Mouse (Mus musculus): Measurements from ENCODE around the gene Idi1. TPM values are rescaled to one million over a fixed set of nuclear protein-coding genes. Genes with fewer than 3 reads are reported as not detected.
"Not testable (repeated sequence)": the region's sequence is repeated elsewhere in the genome, so short reads cannot be mapped to it uniquely, and the experiment has no call there.

The Idi1 gene
- polyA plus RNA-seq (2015; fragmentation: Nextera tagmentation; extraction: Ambion mirVana) = 38.2 and 49.3 TPM in 2 replicates

DNA sequence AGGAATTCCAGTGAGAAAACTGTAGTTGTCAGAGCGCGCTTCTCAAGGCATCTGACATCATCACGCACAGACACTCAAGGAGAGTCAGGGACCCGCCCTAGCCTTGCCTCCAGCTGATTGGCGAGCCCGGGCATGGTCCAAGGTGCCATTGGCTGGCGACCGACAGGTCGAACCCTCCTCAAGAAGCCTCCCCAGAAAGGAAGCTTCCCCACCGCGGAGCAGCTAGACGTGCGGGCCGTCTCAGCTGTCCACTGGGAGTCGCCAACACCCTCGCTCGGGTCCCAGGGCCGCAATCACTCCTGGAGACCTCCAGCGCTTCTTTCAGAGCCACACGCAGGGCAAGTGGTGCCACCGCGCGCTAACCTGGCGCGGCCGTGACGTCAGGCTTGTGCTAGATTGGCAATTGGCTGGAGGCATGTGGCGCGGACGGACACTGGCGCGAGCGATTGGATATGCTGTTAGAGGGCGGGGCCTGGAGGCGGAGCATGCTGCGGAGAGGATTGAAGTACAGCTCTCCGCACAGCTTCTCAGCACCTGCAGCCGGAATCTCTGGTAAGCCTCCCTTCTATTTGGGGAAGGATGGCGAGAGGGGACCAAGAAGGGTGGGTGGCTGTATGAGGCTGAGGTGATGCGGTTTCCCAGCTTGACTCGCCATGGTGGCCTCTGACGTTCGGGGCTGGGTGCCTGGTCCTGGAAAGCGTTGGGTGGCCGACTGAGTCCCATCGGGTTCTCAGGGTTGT, at the start of gene Idi1:
Idi1 (plus strand) TSS at position 57 of the 740 bp plus-strand sequence.
- H3K4me3 ChIP-seq = peak within 1 kb of the TSS; percentile 74
- peak within 1 kb of the TSS; percentile 73 for H3K9ac ChIP-seq
- peak within 1 kb of the TSS; percentile 78 for H3K4me2 ChIP-seq
- peaks cover 4% of the 10 kb centered on the region for H3K4me1 ChIP-seq (replicated peaks)
- WGBS = under 1% methylated on average over 46 of the region's 46 CpGs
- H3K9me3 ChIP-seq (replicated peaks) = no peaks in the 10 kb centered on the region
- H3K36me3 ChIP-seq = peaks cover 17% of the 10 kb centered on the region; the same call in 1 of the 2 replicates
- peak within 1 kb of the TSS; percentile 90 for H3K27ac ChIP-seq
- peak; percentile 99 for ATAC-seq (replicated peaks; ENCODE audit: insufficient number of reproducible peaks, insufficient read depth, low FRiP score, low read depth)
- H3K27me3 ChIP-seq = no peaks in the 10 kb centered on the region

DNA sequence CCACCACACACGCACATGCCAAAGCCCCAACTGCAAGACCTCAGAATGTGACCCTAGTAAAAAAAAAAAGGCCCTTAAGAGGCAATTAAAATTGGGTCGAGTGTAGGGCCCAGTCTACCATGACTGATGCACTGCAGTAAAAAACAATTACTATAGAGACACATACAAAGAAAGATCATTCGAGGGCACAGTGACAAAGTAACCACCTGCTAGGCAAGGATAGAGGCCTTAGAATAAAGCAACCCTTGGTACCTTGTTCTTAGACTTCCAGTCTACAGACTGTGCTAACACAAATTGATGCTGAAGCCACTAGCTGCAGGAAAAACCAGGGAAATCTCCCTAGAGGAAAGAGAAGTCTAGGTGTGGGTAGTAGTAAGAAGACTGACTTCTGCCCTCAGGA, 46.9 kb upstream of the Idi1 start:
- Histone ChIP-seq H3K4me1 (replicated peaks) (no peaks in the 10 kb centered on the region), H3K27ac (no peak overlapping the region), H3K4me3 (no peak overlapping the region), H3K36me3 (peaks cover 64% of the 10 kb centered on the region), H3K27me3 (no peaks in the 10 kb centered on the region), H3K9ac (no peak overlapping the region), H3K4me2 (no peak overlapping the region), H3K9me3 (replicated peaks) (no peaks in the 10 kb centered on the region)
- no peak for ATAC-seq (replicated peaks; ENCODE audit: insufficient number of reproducible peaks, insufficient read depth, low FRiP score, low read depth)
- 86% methylated on average over 3 of the region's 3 CpGs for WGBS

DNA sequence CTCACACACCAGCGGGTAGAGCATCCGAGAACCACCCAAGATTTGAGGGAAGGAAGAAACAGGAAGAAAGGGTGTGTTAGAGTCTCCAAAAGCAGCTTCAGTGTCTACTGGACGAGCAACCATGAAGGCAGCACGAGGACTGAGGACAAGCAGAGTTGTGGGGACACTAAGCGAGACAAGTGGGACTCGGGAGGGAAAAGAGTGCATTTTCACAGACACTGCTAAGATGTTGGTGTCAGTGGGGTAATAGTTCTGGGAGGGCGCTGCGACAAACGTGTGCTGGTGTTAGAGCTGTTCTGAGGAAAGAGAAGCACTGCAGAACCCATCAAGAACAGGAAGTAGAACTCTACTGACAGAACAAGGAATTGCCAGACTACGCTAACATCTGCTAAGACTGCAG, 46.2 kb upstream of the Idi1 start:
- no peak for ATAC-seq (replicated peaks; ENCODE audit: insufficient number of reproducible peaks, insufficient read depth, low FRiP score, low read depth)
- Histone ChIP-seq H3K4me3 (no peak overlapping the region), H3K4me2 (no peak overlapping the region), H3K4me1 (replicated peaks) (no peaks in the 10 kb centered on the region), H3K27ac (peak overlapping the region; percentile 69), H3K27me3 (no peaks in the 10 kb centered on the region), H3K9me3 (replicated peaks) (no peaks in the 10 kb centered on the region), H3K9ac (no peak overlapping the region), H3K36me3 (peaks cover 62% of the 10 kb centered on the region)
- WGBS = 88% methylated on average over 10 of the region's 10 CpGs

DNA sequence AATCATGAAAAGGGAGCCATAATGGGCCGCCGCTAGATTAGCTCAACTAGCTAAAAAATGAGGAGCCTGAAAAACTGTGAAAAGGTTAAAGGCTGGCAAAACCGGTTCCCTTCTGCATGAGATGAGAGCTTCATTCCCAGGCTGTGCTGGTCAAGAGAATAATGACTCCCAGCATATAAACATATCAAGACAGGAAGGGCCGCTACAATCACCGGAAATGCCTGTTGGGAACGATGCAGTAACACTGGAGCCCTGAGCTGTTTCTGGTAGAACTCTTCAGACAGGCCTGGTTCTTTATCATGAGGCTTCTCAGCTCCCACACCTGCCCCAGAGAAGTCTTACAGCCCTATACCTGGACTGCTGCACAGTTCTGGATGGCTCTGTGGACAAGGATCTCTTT, 45.4 kb upstream of the Idi1 start:
- Histone ChIP-seq H3K27me3 (no peaks in the 10 kb centered on the region), H3K4me2 (no peak overlapping the region), H3K27ac (peak overlapping the region; percentile 69), H3K4me3 (no peak overlapping the region), H3K9ac (no peak overlapping the region), H3K36me3 (peaks cover 54% of the 10 kb centered on the region), H3K4me1 (replicated peaks) (no peaks in the 10 kb centered on the region), H3K9me3 (replicated peaks) (no peaks in the 10 kb centered on the region)
- WGBS = 75% methylated on average over 6 of the region's 6 CpGs
- ATAC-seq (replicated peaks; ENCODE audit: insufficient number of reproducible peaks, insufficient read depth, low FRiP score, low read depth) = peak; percentile 78

DNA sequence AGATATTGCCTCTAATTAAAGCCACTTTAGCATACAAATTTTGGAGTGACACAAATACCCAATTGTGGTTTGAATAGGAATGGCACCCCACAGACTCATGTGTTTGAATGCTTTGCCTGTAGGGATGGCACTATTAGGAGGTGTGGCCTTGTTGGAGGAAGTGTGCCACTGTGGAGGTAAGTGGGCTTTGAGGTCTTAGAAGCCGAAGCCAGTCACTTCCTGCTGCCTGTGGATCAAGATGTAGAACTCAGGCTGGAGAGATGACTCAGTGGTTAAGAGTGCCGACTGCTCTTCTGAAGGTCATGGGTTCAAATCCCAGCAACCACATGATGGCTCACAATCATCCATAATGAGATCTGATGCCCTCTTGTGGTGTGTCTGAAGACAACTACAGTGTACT, 44.4 kb upstream of the Idi1 start:
- H3K4me2 ChIP-seq = no peak overlapping the region
- peak overlapping the region; percentile 69 for H3K27ac ChIP-seq
- H3K36me3 ChIP-seq = peaks cover 54% of the 10 kb centered on the region
- H3K27me3 ChIP-seq = no peaks in the 10 kb centered on the region
- no peaks in the 10 kb centered on the region for H3K9me3 ChIP-seq (replicated peaks)
- no peak for ATAC-seq (replicated peaks; ENCODE audit: insufficient number of reproducible peaks, insufficient read depth, low FRiP score, low read depth)
- H3K4me1 ChIP-seq (replicated peaks) = no peaks in the 10 kb centered on the region
- no peak overlapping the region for H3K4me3 ChIP-seq
- WGBS = 62% methylated on average over 2 of the region's 2 CpGs
- no peak overlapping the region for H3K9ac ChIP-seq

DNA sequence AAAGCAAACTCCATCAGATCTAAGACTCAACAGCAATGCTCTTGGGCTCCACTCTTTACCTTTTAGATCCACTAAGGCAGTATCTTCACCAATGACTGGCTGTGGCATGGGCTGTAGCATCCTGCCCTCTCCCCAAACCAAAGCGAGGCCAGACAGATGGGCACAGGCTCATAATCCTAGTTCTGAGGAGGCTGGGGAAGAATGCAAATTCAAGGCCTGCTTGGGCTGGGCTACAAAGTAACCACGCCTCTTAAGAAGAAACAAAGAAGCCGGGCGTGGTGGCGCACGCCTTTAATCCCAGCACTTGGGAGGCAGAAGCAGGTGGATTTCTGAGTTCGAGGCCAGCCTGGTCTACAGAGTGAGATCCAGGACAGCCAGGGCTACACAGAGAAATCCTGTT, 43.5 kb upstream of the Idi1 start:
- not testable (repeated sequence) for H3K9ac ChIP-seq; H3K27ac ChIP-seq; H3K9me3 ChIP-seq (replicated peaks); H3K4me1 ChIP-seq (replicated peaks); H3K4me2 ChIP-seq; ATAC-seq (replicated peaks; ENCODE audit: insufficient number of reproducible peaks, insufficient read depth, low FRiP score, low read depth); H3K27me3 ChIP-seq; H3K4me3 ChIP-seq
- peaks cover 57% of the 10 kb centered on the region for H3K36me3 ChIP-seq
- WGBS = 88% methylated on average over 7 of the region's 7 CpGs

DNA sequence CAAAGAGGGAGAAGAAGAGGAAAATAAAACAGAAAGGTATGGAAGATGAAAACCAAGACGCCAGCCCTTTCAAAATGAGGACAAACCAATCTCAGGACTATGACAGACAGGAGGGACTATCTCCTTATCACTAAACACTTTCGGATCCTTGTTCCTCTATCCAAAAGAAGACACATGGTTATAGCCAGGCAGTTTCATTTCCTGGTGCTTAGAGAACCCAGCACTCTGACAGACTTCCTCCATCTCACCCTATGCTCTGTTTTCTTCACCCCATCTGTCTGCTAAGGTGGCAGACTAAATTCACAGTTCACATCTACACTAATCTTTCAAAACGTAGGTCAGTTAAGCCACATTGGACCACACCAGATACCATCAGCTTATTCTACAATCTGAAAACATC, 43.0 kb upstream of the Idi1 start:
- Histone ChIP-seq H3K4me1 (replicated peaks) (no peaks in the 10 kb centered on the region), H3K9me3 (replicated peaks) (no peaks in the 10 kb centered on the region), H3K4me2 (no peak overlapping the region), H3K4me3 (no peak overlapping the region), H3K9ac (no peak overlapping the region), H3K27me3 (no peaks in the 10 kb centered on the region), H3K36me3 (peaks cover 59% of the 10 kb centered on the region), H3K27ac (no peak overlapping the region)
- WGBS = 82% methylated on average over 3 of the region's 3 CpGs
- no peak for ATAC-seq (replicated peaks; ENCODE audit: insufficient number of reproducible peaks, insufficient read depth, low FRiP score, low read depth)

DNA sequence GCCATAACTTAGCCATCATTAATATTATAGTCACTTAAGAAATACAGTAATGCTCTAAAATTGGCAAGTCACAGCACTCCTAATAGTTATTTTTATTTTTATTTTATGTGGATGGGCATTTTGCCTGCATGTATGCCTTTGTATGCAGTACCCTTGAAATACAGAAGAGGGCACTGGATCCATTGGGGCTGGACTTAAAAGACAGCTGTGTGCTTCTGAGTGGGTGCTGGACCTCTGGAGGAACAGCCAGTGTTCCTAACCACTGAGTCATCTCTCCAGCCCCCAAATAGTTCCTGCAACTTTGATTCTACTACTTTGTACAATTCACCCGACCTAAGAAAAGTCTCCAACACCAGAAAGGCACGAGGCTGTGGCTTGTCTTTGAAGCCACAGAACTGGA, 37.6 kb upstream of the Idi1 start:
- Histone ChIP-seq H3K36me3 (peaks cover 45% of the 10 kb centered on the region), H3K27ac (no peak overlapping the region), H3K9ac (no peak overlapping the region), H3K9me3 (replicated peaks) (no peaks in the 10 kb centered on the region), H3K4me1 (replicated peaks) (no peaks in the 10 kb centered on the region), H3K27me3 (no peaks in the 10 kb centered on the region), H3K4me3 (no peak overlapping the region), H3K4me2 (no peak overlapping the region)
- no peak for ATAC-seq (replicated peaks; ENCODE audit: insufficient number of reproducible peaks, insufficient read depth, low FRiP score, low read depth)
- WGBS = 57% methylated on average over 2 of the region's 2 CpGs

DNA sequence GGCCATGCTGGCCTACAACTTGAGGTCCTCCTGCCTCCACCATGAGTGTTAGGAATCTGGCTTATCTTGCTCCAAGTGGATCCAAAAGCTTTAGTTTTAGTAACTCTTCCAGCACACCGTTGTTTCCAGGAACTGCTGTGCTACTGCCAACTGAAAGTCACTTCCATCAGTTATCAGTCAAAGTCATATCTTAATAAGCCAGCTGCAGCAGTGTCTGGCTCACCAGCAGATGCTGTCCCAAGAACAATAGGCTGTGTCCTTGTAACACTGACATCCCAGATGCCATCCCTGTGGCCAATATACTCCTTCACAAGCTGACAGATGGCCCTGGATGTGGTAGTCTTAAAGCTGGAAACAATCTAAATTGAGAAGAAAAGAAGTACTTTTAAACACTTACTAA, 36.0 kb upstream of the Idi1 start:
- H3K9ac ChIP-seq = no peak overlapping the region
- H3K27ac ChIP-seq = no peak overlapping the region
- no peak for ATAC-seq (replicated peaks; ENCODE audit: insufficient number of reproducible peaks, insufficient read depth, low FRiP score, low read depth)
- no peak overlapping the region for H3K4me2 ChIP-seq
- no peaks in the 10 kb centered on the region for H3K9me3 ChIP-seq (replicated peaks)
- 33% methylated on average over 1 of the region's 1 CpGs for WGBS
- H3K4me1 ChIP-seq (replicated peaks) = no peaks in the 10 kb centered on the region
- H3K27me3 ChIP-seq = no peaks in the 10 kb centered on the region
- peaks cover 42% of the 10 kb centered on the region for H3K36me3 ChIP-seq
- no peak overlapping the region for H3K4me3 ChIP-seq

DNA sequence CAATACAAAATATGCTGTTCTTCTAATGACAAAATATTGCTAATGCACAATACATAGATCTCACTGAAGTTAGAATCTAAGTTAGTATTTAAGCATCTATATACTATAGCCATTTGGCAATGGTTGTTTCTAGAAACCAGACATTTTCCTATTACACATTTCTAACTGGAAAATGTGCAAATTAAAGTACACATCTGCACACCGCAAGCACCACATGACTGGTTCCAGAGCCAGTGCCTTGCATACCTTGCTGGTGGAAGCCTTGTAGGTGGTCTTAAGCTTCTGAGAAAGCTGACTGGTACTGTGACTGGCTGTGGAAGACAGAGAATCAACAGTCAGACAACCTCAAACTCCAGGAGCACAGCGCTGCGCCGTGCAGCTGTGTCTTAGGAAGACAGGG, 31.9 kb upstream of the Idi1 start:
- Histone ChIP-seq H3K27ac (no peak overlapping the region), H3K27me3 (no peaks in the 10 kb centered on the region), H3K9ac (no peak overlapping the region), H3K4me3 (no peak overlapping the region), H3K36me3 (peaks cover 34% of the 10 kb centered on the region), H3K9me3 (replicated peaks) (no peaks in the 10 kb centered on the region), H3K4me2 (no peak overlapping the region), H3K4me1 (replicated peaks) (peaks cover 3% of the 10 kb centered on the region; the same call in 1 of the 2 replicates)
- WGBS = 96% methylated on average over 4 of the region's 4 CpGs
- no peak for ATAC-seq (replicated peaks; ENCODE audit: insufficient number of reproducible peaks, insufficient read depth, low FRiP score, low read depth)

DNA sequence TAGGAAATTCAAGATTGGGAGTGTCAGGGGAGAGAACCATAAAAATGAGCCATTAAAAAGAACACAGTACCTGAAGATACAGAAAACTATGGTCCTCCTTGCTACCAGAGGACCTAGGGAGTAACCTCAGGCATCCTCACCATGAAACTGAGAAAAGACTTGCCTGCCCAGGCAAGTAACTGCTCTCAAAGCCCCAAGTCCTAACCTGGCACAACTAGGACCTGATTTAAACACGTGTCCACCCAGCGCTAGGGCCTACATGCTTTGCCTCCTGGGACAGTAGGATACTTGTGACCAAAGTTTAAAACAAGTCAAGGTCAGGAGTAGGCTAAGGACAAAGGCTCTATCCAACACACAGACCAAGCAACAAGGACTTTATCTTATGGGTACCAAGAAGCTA, 30.5 kb upstream of the Idi1 start:
- H3K9me3 ChIP-seq (replicated peaks) = no peaks in the 10 kb centered on the region
- 84% methylated on average over 2 of the region's 2 CpGs for WGBS
- peaks cover 24% of the 10 kb centered on the region for H3K36me3 ChIP-seq
- H3K4me3 ChIP-seq = no peak overlapping the region
- H3K27ac ChIP-seq = no peak overlapping the region
- H3K27me3 ChIP-seq = no peaks in the 10 kb centered on the region
- no peak overlapping the region for H3K4me2 ChIP-seq
- H3K4me1 ChIP-seq (replicated peaks) = peaks cover 5% of the 10 kb centered on the region; the same call in 1 of the 2 replicates
- no peak overlapping the region for H3K9ac ChIP-seq
- ATAC-seq (replicated peaks; ENCODE audit: insufficient number of reproducible peaks, insufficient read depth, low FRiP score, low read depth) = no peak

DNA sequence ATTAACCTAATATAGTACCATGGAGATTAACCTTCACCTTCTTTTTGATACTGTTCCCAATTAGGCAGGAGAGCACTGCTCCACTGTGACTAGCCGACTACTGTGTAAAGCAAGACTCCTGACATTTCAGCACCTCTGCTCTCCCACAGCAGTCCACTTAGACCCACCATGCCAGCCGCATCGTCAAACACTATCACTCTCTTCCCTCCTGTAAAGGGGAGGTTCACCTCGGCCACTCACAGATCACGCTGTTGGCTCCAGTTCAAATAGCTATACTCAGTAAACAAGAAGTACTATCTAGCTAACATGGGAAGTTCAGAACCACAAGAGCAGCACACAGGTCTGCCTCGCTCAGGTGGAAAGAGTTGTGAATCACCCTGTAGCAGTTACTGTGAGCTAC, 26.8 kb upstream of the Idi1 start:
- Histone ChIP-seq H3K9me3 (replicated peaks) (no peaks in the 10 kb centered on the region), H3K27me3 (no peaks in the 10 kb centered on the region), H3K36me3 (peaks cover 17% of the 10 kb centered on the region), H3K27ac (peak overlapping the region; percentile 52; the same call in 1 of the 2 replicates), H3K4me1 (replicated peaks) (peaks cover 5% of the 10 kb centered on the region; the same call in 1 of the 2 replicates), H3K4me2 (peak overlapping the region; percentile 22; the same call in 1 of the 2 replicates), H3K9ac (no peak overlapping the region), H3K4me3 (no peak overlapping the region)
- ATAC-seq (replicated peaks; ENCODE audit: insufficient number of reproducible peaks, insufficient read depth, low FRiP score, low read depth) = peak; percentile 58; the same call in 1 of the 2 replicates
- 40% methylated on average over 6 of the region's 6 CpGs for WGBS
